Mouse (Mus musculus) common myeloid progenitor, adult 5-6 weeks (primary cell): ENCODE results near the gene Itga9. TPM values are rescaled to one million over a fixed set of nuclear protein-coding genes. Genes with fewer than 3 reads are reported as not detected.
A peak's percentile ranks its signal among the peaks of the same experiment; 100 is the strongest.

Experiments
- ATAC-seq: replicated peaks from 2 replicates; pipeline ENCODE4 v1.8.0; 2016; ENCODE audit warnings: low read depth, mild to moderate bottlenecking, moderate TSS enrichment, inconsistent platforms; ENCODE audit not compliant: poor library complexity, severe bottlenecking
- total RNA-seq: library from RNA; stranded (forward); fragments of 200-1000, 187-1606 nt; gene quantifications from 2 replicates; pipeline ENCODE4 v1.2.3, GENCODE M21; 2017

The Itga9 gene
- total RNA-seq, 1 experiment from 2014 or later, result 7.0 TPM

- no peak for ATAC-seq
Observed at GRCm38 (mm10) chr9:118801176-118801909, 194.9 kb downstream of the Itga9 start.

- no peak for ATAC-seq
Observed at GRCm38 (mm10) chr9:118801910-118802287, 195.4 kb downstream of the Itga9 start.

DNA sequence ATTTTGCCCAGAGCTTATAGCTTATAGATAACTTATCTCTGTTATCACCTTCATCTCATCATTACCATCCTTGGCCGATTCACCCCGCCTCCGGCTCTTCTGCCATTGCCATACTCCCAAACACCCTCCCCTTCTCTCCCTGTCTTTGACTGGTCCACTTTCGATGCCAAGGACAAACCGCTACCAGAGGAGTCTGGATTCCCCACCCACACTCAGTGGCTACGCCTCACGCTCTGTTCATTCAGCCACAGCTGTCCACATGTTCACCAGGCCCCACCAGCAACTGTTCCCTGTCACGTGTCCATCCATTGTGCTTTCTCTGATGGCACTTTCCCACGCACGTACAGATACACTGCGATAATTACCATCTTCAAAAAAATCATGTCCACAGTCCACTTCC lies 195.9 kb downstream of the Itga9 start:
- ATAC-seq, result no peak

DNA sequence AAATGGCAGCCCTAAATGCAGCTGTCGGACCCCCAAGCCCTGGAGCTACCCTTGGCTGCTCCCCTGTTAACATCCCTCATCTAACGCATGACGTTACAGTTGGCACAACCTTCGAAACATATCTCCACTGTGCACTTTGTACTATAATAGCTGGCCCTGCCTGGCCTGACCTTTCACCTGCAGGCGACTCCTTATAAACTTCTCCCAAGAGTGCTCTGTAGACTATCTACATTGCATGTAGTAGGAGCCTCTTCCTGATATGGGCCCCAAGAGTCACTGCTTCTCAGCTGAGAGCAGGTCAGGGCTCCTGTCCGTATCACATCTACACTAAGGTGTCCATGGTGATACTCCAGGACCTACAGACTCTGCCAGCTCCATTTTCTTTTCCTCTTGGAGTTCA lies 199.2 kb downstream of the Itga9 start:
- ATAC-seq, result no peak

- ATAC-seq, result peak; percentile 66; the same call in 1 of the 2 replicates
Observed at GRCm38 (mm10) chr9:118807669-118808068, 201.2 kb downstream of the Itga9 start.

- ATAC-seq, result no peak
Observed at GRCm38 (mm10) chr9:118812221-118812620, 205.7 kb downstream of the Itga9 start.

- no peak for ATAC-seq
Observed at GRCm38 (mm10) chr9:118813492-118813891, 207.0 kb downstream of the Itga9 start.

DNA sequence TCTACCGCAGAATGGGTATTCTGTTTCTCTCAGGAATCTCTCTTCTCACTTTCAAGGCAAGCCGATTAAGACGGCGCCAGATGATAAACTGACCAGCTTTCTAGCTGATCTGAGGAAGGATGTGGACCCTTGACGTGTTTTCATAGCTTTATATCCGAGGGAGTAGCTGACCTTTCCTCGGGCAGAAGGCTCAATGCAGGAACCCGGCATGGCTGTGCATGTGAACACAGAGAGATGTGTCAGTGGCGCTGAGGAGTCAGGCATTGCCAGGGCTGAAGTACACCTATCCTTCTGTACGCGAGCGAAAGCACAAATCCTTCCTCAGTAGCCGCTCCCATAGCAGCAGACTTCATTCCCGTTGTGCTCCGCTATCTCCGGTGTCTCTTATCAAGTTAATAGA lies 207.6 kb downstream of the Itga9 start:
- no peak for ATAC-seq

DNA sequence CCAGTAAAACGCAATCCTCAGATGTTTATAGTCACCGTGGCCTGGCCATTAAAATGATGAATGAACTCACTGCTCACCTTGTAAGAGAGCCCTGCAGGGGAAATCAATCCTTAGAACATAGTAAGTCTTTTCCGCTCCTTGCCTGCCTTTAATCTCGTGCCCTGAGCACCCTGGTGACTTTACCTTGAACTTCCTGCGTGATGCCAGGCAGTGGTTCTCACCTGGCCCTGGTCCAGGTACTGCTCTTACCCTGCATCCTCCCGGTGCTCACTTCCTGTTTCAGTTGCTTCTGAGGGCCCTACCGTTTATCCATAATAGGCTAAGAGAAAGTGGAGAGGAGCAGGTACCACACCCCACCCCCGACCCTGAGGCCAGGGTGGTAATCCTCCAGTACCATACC lies 208.0 kb downstream of the Itga9 start:
- no peak for ATAC-seq

- no peak for ATAC-seq
Observed at GRCm38 (mm10) chr9:118815543-118815942, 209.1 kb downstream of the Itga9 start.

- no peak for ATAC-seq
Observed at GRCm38 (mm10) chr9:118818508-118818907, 212.0 kb downstream of the Itga9 start.

GRCm38 (mm10) chr9:118821220-118822185 lies 215.0 kb downstream of the Itga9 start:
- peak; percentile 90 for ATAC-seq

DNA sequence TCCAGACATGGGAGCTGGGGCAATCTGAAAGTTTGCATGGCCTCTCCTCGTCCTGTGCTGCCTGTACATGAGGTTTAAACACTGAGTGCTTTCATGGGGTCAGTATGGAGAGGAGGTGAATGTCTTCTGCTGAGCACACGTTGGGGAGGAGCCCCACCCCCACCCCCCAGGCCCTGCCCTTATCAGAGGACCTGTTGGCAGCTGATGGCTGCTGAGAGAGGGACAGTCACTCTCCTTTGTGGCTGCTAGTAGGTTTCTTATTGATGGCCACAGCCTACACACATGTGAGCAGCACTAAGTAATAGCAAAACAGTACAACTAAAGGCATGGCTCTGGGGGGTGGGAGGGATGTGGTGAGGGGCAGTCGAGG lies 215.7 kb downstream of the Itga9 start:
- ATAC-seq, result no peak

DNA sequence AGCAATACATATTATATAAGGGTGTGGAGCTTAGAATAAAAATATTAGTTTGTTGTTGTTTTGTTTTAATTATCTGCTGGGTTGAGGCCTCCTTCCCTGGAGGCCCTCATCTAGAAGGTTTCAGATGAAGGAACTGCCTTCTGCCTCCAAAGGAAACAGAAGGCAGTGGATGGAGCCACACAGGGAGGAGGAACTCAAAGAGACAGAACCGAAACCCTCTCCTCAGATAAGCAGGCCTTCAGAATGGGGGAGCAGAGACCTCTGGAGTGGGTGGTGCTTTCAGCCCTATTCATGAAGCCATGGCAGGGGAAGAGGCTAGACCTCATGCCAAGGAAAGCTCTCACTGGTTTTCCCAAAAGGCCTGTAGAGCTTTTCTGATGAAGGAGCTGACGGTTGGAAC lies 216.1 kb downstream of the Itga9 start:
- peak; percentile 55 for ATAC-seq

DNA sequence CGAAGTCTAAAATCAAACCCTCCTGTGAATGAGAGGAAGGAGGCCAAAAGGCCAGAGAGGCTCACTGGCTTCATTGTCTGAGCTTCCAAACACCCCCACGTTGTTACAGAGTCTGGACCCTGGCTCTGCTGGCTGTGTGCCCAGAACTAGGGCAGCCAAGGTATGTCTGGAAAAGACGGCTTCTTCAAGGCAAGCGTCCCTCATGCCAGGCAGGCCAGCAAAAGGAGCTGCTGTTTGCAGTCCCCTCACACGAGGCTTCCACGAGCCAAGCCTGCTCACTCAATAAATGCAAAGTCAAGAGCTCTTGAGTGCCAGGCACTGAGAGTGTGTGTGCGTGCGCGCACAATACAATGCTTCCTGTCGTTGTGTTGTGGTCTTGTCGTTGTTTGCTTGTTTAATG lies 224.6 kb downstream of the Itga9 start:
- ATAC-seq, result no peak

DNA sequence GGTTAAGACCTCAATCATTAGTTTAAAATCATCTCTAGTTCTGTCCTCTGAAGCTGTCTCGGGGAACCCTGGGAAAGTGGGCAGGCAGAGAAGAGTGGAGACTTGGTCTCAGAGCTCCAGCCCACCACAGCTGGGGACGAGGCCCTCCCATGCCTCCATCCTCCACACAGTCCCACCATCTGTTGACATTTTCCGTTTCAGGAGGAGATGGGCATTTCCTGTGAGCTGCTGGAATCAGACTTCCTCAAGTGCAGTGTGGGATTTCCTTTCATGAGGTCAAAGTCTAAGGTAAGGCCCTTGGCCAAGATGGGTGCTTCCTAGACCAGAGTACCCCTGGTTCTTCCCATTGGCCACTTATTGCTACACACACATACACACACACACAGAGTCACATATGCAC lies 226.0 kb downstream of the Itga9 start:
- ATAC-seq, result peak; percentile 68

DNA sequence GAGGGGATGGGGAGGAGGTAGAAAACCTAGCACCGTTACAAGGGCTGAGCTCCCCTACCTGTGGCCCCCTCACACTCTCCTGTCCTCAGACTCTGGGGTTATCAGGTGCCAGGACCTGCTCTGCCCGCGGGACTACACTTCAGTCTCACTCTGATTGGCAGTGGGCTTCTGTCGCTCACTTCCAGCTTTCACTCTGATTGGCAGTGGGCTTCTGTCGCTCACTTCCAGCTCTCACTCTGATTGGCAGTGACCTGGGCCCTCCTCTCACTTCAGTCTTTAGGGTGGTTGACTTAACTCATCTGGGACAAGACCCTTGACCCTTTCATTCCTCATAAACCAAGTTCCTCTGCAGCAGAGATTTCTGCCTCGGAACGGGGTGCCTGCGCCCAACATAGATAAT lies 226.9 kb downstream of the Itga9 start:
- no peak for ATAC-seq

DNA sequence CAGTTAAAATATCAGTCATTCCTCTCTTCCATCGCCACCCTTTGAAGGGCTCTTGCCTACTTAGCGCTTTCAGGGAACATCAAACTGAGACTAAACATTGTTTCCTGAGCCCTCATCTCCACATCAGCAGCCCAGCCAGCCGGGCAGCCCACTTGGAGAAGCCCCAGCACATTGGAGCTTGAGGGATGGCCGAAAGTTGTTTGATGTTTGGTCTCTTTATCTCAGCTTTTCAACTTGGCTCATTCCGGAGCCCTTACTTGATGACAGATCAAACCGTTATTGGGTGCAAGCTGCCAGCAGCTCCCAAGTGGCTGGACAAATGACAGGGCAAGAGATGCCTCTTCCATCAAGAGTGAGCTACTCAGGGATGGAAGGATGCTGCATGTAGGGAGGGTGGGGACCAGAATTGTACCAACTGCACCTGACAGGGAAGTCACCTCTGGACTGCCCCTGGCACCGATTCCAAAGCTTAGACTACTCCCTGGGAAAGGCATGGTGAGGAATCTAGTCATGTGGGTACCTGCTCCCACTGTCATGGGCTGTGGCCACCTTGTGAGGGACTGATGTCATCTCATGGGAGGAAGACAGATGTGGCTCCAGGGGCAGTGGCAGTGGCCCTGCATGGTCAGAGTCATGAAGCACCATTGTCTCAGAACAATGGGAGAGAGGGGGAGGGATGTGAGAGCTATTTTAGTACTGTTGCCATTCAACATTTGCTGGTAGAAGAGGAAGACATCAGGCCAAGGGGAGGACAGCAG lies 232.6 kb downstream of the Itga9 start:
- ATAC-seq, result no peak

GRCm38 (mm10) chr9:118841247-118841646 lies 234.8 kb downstream of the Itga9 start:
- peak; percentile 52 for ATAC-seq

- no peak for ATAC-seq
Observed at GRCm38 (mm10) chr9:118841907-118842432, 235.5 kb downstream of the Itga9 start.
